Mouse (Mus musculus): ENCODE measurements at regions not wholly inside any gene's neighbourhood (a gene's known extent, or its start where the extent isn't known, plus 50 kb on each side); places are given as distances from the start of the nearest gene placed in this dataset.

GRCm38 (mm10) chr15:56604266-56604665, 873.2 kb downstream of the Slc22a22 start:
- no peak for DNase-seq

DNA sequence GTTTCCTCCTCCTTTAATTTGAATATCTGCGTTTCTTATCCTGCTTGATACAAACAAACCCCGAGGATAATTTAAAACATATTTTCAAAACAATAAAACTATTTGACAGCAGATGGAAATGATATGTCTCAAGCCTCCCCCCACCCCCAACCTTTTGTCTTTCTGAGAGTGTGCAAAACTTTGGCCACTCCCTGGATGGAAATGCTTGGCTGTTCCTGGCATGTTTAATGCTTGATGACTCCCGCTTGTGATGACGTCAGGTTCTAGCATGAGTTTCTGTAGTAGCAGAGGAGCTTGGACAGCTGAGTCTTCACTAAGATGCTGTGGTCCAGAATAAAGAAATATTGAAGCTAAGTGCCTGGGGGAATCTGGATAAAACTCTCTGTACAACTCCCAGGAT, 884.8 kb downstream of the Slc22a22 start:
- DNase-seq = no peak

DNA sequence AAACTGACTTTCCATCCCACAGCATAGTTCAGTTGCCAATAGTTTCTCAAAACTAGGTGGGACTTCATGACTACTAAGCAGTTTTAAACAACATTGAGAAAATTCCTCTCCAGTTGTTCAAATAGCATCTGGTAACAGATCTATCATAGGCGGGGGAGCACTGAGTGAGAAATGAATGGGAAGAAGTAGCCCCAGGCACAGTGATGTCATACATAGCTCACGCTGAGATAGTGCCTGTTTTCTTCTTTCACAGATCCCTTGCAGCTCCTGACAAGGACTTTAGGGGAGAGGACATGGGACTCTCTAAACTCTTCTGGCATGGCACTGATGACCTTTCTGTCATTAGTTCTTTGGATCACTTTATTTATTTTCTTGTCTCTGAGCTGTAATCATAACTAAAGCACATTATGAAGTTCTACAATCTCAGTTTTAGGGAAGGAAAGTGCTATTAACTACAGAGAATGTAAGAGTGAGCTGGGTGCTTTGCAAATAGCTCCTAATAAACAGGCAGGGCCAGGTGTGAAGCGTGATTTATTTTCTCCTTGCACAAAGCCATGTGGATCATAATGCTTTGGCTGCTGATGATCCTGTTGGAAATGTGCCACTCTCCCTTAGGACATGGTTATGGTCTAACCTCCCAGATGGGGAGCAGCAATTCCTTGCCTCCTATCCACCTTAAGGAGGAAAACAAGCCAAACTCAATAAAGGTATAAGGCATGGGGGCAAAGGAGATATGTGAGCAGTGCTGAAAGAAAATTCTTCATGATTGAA, 896.5 kb downstream of the Slc22a22 start:
- DNase-seq = no peak

DNA sequence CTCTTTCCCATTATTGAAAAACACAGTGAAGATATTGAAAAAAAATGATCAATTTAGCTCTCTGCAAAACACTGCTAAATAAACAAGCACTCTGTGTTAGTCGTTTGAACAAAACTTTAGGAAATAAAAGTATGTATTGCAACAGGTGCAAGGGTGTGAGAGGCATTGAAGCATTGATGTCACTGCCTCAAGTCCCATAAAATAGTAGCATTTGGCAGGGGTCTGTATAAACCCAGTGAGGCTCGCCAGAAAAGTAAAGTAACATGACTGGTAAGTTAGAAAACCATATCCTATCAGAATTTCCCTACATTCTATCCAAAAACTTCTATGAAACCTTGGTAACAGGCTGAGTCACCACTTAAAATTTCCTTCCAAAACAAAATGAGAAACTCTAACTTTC, 914.2 kb downstream of the Slc22a22 start:
- DNase-seq = no peak

DNA sequence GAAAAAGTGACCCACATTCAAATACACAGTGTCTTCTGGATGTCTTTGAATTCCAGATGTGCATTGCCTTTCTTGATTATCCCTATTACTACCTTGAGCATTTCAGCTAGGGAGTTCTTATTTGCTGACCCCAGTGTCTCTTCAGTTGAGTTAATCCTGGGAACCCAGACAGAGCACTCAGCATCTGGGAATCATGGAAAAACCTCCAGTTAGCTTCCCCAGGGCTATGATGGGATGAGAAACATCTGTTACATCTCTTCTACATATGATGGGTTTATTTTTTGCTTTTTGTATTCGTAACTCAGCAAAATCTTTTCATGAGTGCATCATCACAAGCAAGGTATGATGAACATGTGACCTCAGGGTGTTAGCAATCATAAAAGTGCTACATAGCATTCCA, 914.6 kb downstream of the Slc22a22 start:
- no peak for DNase-seq

DNA sequence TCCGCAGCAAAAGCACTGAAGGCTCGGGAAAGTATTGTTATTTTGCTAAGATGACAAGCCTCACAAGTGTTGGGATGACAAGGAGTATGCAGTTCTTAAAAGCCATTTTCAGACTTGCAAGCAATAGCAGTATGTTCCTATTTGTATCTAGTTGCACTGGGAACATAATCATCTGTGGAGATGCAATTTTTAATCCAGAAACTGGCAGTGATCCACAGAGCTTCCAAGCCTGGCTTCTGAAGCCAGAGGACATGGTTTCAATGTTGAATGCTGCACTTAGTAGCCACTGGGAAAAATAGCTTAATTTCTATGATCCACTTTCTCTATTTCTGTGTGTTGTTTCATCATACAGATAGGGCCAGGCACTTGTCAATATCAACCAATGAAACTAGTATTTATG, 915.3 kb downstream of the Slc22a22 start:
- no peak for DNase-seq

DNA sequence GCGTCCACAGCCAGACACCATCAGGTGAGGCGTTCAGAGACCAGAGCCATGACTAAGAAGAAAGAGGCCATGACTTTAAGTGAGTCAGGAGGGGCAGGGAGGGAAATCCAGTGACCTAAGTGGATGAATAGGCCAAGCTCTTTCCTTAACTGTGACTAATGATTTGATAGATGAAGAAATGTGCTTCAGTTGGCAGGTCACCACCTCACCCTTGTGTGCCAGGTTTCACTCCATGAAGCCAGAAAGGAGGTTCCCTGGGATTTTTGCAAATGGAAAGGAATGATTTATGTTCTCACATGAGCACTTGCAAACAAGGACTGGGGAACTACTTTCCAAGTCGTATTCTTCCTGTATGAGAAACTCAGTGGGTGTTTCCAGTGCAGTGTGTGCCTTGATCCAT, 923.0 kb downstream of the Slc22a22 start:
- no peak for DNase-seq

GRCm38 (mm10) chr15:56553851-56554250, 923.6 kb downstream of the Slc22a22 start:
- no peak for DNase-seq

DNA sequence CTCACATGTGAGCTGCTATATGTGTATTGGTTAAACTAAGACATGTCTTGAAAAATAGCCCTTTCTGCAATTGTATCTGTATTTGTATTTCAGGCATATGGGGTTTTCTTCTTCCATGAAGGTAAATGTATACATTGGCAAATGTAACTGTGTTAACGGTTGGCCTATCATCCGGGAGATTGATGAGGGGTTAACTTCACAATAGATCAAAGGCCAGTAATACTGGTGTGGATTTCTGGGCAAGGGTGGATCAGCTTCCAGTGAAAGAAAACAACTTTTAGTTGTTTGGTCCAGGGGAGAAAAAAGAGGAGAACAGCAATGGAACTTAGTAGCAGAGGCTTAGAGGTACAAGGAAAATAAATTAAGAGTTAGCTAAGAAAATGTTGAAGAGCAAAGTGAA, 945.9 kb downstream of the Slc22a22 start:
- no peak for DNase-seq

GRCm38 (mm10) chr15:56518379-56518778, 959.0 kb downstream of the Slc22a22 start:
- no peak for DNase-seq

- DNase-seq = no peak
Observed at GRCm38 (mm10) chr15:56516095-56516494, 961.3 kb downstream of the Slc22a22 start.

GRCm38 (mm10) chr15:56498774-56499173, 978.7 kb downstream of the Slc22a22 start:
- no peak for DNase-seq

GRCm38 (mm10) chr15:56497757-56498156, 979.7 kb downstream of the Slc22a22 start:
- no peak for DNase-seq

GRCm38 (mm10) chr15:56496355-56496754, 981.1 kb downstream of the Slc22a22 start:
- DNase-seq = no peak

DNA sequence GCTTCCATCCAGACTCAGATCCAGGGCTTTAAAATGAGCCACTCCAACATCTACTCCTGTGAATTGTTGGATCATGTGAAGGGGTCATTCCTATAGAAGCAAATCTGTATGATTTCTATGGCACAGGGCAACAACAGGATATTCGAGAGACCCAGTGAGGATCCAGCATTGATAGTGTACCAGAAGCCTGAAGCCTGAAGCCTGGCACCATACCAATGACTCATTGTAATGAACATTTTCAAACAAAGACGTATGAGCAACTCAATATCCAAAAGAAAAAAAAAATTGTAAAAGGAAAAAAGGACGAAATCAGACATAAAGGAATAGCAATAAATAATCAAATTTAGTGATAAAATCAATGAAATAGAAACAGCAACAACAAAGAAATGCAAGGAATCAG, 991.5 kb downstream of the Slc22a22 start:
- DNase-seq = no peak

DNA sequence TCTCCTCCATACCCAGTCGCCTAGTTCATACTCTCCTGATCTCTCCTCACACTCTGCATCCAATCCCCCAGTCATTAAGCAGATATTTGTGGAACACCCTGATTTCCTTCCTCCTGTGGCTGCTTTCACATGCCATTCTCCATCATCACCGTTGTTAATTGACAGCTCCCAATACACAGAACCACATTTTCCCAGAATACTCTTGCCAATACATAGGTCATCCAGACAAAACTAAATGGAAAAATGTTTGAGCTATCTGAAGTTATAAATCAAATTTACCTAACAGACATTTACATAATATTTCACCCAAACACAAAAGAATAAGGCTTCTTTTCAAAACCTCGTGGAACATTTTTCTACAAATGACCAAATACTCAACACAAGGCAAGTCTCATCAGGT, 992.7 kb downstream of the Slc22a22 start:
- no peak for DNase-seq

DNA sequence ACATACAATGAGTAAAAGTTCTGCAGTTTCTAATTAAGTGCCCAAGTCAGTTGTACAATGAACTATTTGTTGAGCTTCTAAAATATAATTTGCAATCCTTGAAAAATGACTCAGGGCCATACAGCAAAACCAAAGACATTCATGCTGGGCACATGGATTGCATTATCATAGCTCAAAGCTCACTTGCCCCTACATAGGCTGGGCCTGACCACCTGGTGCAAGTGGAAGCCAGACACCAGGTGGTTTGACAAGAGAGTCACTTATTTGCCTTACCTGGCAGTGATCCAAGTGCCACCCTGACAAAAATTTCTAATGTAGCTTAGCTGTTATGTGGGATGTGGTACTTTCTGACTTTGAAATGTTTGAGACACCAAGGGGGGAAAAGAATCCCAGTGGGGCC, 997.7 kb downstream of the Slc22a22 start:
- DNase-seq = no peak

GRCm38 (mm10) chr15:56479015-56479414, 998.4 kb downstream of the Slc22a22 start:
- no peak for DNase-seq

DNA sequence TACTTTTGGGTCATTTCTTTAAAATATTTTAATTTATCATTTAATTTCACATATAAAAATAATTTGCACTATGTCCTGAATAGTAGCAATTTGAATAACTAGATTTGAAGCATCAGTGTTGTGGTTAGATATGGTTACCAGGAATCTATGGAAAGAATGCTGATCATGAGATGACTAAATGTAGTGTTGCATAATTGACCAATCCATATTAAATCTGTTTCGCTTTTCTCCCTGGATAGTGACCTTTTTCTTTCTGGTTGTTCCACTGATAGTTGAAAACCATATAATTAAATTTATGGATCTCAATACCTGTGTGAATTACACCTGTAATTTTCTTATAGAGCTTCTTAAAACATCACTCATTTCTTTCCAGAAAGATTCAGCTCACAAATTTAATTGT, 1003.7 kb downstream of the Slc22a22 start:
- no peak for DNase-seq

GRCm38 (mm10) chr15:56451881-56452280, 1025.5 kb downstream of the Slc22a22 start:
- DNase-seq = no peak

- no peak for DNase-seq
Observed at GRCm38 (mm10) chr15:56448015-56448645, 1029.3 kb downstream of the Slc22a22 start.

DNA sequence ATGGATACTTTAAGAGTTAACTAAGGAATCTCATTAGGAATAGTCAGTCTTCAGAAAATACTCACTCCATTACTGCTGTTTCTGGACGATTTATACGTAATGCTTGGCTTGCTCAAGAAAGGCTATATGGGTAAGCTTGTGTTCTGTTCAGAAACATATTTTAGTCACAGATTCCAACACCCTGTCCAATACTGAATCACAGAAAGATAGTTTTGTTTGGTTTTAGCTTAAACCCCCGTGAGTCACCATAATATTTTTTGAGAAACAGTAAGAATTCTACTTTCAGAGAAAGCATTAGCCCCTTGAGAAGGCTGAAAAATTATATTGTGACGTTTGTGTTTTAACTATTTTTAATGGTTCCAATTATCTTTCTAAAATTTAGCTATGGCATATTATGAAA, 1037.3 kb downstream of the Slc22a22 start:
- no peak for DNase-seq

DNA sequence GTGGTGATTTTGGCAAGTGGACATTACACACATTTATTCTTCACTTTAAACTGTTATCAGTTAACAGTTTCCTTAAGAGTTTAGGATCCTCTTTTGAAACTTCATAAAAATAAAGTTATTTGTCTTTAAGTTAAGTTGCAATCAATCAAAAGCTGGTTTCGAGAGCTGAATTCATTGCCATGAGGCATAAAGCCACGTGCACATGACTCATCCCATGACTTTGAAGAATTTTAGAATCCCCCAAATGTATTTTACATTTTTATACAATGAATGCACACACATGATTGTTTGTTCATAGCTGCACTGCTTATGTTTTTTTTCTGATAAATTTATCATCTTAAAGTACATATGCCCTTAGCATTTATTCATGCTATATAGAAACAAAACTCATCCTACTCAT, 1039.1 kb downstream of the Slc22a22 start:
- no peak for DNase-seq

- DNase-seq = no peak
Observed at GRCm38 (mm10) chr15:56436131-56436530, 1041.3 kb downstream of the Slc22a22 start.

DNA sequence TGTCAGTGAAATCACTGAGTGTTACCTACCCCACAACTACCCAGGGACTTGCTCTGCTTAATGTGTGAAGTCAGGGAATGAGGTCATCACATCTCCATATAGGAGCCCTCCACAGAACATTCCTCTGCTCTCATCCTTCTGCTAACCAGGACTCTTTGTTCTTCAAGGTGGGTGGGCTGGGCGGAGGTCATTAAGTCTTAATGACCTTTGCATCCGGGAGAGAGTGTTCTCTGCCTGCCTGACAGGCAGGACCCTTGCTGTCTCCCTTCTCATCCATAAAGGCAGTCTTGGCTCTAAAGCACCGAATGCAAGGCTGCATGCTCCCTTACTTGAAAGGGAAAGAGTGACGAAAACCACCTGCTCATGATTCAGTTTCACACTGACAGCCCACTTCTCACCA, 1051.4 kb downstream of the Slc22a22 start:
- no peak for DNase-seq

All from spleen, adult 18-20 months (tissue).